Mouse (Mus musculus) lung, postnatal 0 days (tissue): ENCODE measurements at regions not wholly inside any gene's neighbourhood (a gene's known extent, or its start where the extent isn't known, plus 50 kb on each side); places are given as distances from the start of the nearest gene placed in this dataset.

Experiments used
- CTCF ChIP-seq: IDR thresholded peaks from 2 replicates; pipeline ENCODE4 v1.5.1; 2016; ENCODE audit warnings: antibody characterized with exemption, mild to moderate bottlenecking
- EP300 ChIP-seq: IDR thresholded peaks from 2 replicates; pipeline ENCODE4 v1.6.1; 2016; ENCODE audit warnings: antibody characterized with exemption, mild to moderate bottlenecking, control low read depth

DNA sequence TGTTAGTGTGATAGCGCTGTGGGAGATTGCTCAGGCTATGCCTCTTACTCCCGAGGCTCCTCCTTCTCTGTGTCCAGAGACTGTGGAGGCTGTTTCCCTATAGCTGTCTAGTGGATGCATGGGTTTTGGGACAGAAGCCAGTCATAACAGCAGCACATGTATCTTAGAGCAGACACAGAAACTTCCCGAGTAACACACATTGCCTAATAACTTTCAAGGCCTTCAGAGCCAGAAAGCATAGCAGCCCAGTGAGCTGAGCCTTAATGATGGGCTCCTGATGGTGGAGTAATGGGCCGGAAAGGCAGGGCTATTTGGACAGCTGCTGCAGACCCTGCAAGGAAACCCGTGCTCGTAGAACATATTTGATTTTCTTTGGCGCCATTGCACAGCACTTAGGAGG, 288.6 kb downstream of the Glrx3 start:
- no peak for TF ChIP-seq CTCF
- peak; percentile 31; the same call in 1 of the 2 replicates for TF ChIP-seq EP300
